Mouse (Mus musculus) heart, postnatal 0 days (tissue): ENCODE data around the gene Enpp1. TPM values are rescaled to one million over a fixed set of nuclear protein-coding genes. Genes with fewer than 3 reads are reported as not detected.

Experiments
- ATAC-seq: fragments of 200-750 bp; cut with Nextera tagmentation; 2 replicates; pipeline ENCODE4 v1.8.0; 2017; ENCODE audit warnings: low read depth, moderate number of reproducible peaks, moderate library complexity; ENCODE audit not compliant: insufficient read depth
- DNase-seq: peaks from one replicate; pipeline ENCODE4 v3.0.0-alpha.2; 2016; ENCODE audit warnings: low spot score
- H3K27ac ChIP-seq: fragments of 300-500 bp; sonication (generic); 2 replicates; pipeline ENCODE4 v1.5.1; 2014; ENCODE audit warnings: low read depth, mild to moderate bottlenecking
- H3K27me3 ChIP-seq: fragments of 300-500 bp; sonication (generic); 2 replicates; pipeline ENCODE4 v1.6.1; 2014; ENCODE audit warnings: low read length, mixed read lengths; ENCODE audit not compliant: control insufficient read depth, insufficient read depth
- H3K36me3 ChIP-seq: fragments of 300-500 bp; sonication (generic); replicated peaks from 2 replicates; pipeline ENCODE4 v1.6.1; 2014; ENCODE audit warnings: low read length, mixed read lengths; ENCODE audit not compliant: control insufficient read depth, insufficient read depth
- H3K4me1 ChIP-seq: fragments of 300-500 bp; sonication (generic); 2 replicates; pipeline ENCODE4 v1.6.1; 2014; ENCODE audit warnings: antibody characterized with exemption; ENCODE audit not compliant: control insufficient read depth, insufficient read depth
- H3K4me2 ChIP-seq: fragments of 300-500 bp; sonication (generic); 2 replicates; pipeline ENCODE4 v1.6.1; 2014; ENCODE audit warnings: low read depth, mild to moderate bottlenecking, low read length, moderate library complexity
- H3K4me3 ChIP-seq: fragments of 300-500 bp; sonication (generic); 2 replicates; pipeline ENCODE4 v1.5.1; 2014; ENCODE audit warnings: low read depth, low read length
- H3K9ac ChIP-seq: fragments of 300-500 bp; sonication (generic); replicated peaks from 2 replicates; pipeline ENCODE4 v1.6.1; 2014; ENCODE audit warnings: low read depth, low read length, mixed read lengths
- H3K9me3 ChIP-seq: fragments of 300-500 bp; sonication (generic); replicated peaks from 2 replicates; pipeline ENCODE4 v1.6.1; 2016; ENCODE audit warnings: low read length; ENCODE audit not compliant: control insufficient read depth
- CTCF ChIP-seq: IDR thresholded peaks from 2 replicates; pipeline ENCODE4 v1.5.1; 2016; ENCODE audit warnings: antibody characterized with exemption, control low read depth, low read depth
- EP300 ChIP-seq: IDR thresholded peaks from 2 replicates; pipeline ENCODE4 v1.6.1; 2016; ENCODE audit warnings: antibody characterized with exemption, low read depth
- WGBS: fragments of 180-500 bp; shearing (Covaris S2); extraction: QIAGEN DNeasy Blood & Tissue Kit; methylation state at CpG from one replicate; pipeline ENCODE4 v1.1.7; 2014; 5-methylcytosine and 5-hydroxymethylcytosine counted together
- polyA plus RNA-seq: library from polyadenylated mRNA; unstranded; fragments of >200 nt; fragmentation: Nextera tagmentation; extraction: Ambion mirVana; gene quantifications from 2 replicates; pipeline ENCODE4 v1.2.1, GENCODE M21; 2015
- total RNA-seq: library from RNA; depleted of rRNA; stranded (reverse); fragments of >200 nt; gene quantifications from 2 replicates; pipeline ENCODE4 v1.2.3, GENCODE M21; 2014; ENCODE audit warnings: low replicate concordance

Enpp1 gene
- total and polyA plus RNA-seq, 2 experiments from 2014 or later = 1.8 to 2.5 TPM

DNA sequence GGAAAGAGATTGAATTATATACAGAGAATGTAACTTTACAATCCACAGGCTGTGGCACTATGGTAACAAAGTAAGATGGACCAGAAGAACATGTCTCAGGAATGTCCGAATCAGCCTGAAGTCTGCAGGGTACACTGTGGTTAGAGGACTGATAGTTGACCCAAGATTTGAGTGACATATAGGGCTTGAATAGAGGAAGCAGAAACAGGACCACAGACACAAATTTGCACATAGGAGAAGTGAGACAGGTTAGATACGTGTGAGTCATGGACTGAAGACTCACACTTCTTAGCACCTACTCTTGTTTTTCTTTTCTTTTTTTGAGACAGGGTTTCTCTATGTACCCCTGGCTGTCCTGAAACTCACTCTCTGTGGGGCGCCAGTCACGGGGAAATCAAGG, 15.5 kb upstream of the Enpp1 start:
- no peak for ATAC-seq
- Histone ChIP-seq H3K27me3 (no peaks in the 10 kb centered on the region), H3K4me2 (no peak overlapping the region), H3K4me3 (no peak overlapping the region), H3K9ac (no peak overlapping the region), H3K27ac (no peak overlapping the region), H3K4me1 (no peaks in the 10 kb centered on the region), H3K9me3 (no peaks in the 10 kb centered on the region), H3K36me3 (no peaks in the 10 kb centered on the region)
- WGBS = 79% methylated on average over 4 of the region's 4 CpGs
- no peak for TF ChIP-seq CTCF
- TF ChIP-seq EP300 = no peak
- DNase-seq = no peak

DNA sequence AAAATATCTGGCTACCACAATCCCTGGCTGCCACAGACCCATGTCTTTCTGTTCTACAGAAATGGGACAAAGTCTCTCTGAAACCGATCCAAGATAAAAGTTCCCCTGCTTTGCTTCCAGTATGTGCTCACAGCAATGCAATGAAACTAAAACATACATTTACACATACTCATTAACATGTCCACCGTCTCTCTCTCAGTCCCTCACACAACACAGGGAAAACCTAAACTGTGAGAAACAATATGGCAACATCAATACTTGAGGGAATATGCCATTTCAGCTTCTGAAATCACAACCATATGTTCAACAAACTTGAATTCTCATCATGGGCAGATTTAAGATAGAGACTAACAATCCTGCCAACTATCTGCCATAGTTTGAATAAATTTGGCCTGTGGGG, 13.2 kb upstream of the Enpp1 start:
- Histone ChIP-seq H3K4me3 (no peak overlapping the region), H3K9ac (no peak overlapping the region), H3K4me1 (no peaks in the 10 kb centered on the region), H3K27me3 (no peaks in the 10 kb centered on the region), H3K27ac (no peak overlapping the region), H3K4me2 (no peak overlapping the region), H3K36me3 (no peaks in the 10 kb centered on the region), H3K9me3 (no peaks in the 10 kb centered on the region)
- ATAC-seq (no peak), DNase-seq (no peak)
- whole genome bisulfite sequencing = 88% methylated on average over 2 of the region's 2 CpGs
- TF ChIP-seq EP300 = no peak
- no peak for TF ChIP-seq CTCF

DNA sequence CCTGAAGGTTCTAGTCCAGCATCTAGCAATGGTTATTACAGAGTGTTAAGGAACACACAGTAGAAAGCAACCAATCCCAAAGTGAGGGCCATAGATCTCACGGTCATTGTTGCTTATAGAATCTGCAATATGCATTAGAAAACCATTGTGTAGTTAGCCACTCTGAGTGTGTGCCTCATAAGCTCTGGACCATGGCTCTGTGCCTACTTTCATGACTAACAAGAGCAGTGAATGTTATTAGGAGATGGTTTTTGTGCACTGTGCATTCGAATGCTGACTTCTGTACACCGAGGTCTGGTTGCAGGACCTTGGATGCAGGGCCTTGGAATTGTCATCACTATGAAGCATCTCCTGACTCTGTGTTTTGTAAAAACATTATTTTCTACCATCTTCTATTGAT, 9.9 kb upstream of the Enpp1 start:
- Histone ChIP-seq H3K27me3 (no peaks in the 10 kb centered on the region), H3K27ac (no peak overlapping the region), H3K4me2 (no peak overlapping the region), H3K4me3 (no peak overlapping the region), H3K4me1 (no peaks in the 10 kb centered on the region), H3K9me3 (no peaks in the 10 kb centered on the region), H3K9ac (no peak overlapping the region), H3K36me3 (no peaks in the 10 kb centered on the region)
- 84% methylated on average over 3 of the region's 3 CpGs for WGBS
- no peak for DNase-seq
- TF ChIP-seq EP300 (no peak), CTCF (no peak)
- ATAC-seq = no peak

DNA sequence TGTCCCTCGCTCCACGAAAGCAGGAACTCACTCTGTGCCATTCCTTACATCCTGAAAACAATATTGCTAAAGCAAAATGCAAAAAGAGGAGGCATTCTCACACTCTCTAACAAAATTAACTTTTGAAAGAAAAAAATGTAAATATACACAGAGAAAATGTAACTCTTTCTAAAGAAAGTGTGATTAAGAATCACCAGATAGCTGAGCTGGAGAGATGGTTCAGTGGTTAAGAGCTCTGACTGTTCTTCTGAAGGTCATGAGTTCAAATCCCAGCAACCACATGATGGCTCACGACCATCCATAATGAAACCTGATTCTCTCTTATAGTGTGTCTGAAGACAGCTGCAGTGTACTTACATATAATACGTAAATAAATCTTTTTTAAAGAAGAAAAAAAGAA, 7.4 kb upstream of the Enpp1 start:
- TF ChIP-seq CTCF = no peak
- no peak for TF ChIP-seq EP300
- no peaks in the 10 kb centered on the region for H3K4me1 ChIP-seq
- no peak overlapping the region for H3K27ac ChIP-seq
- no peak overlapping the region for H3K4me3 ChIP-seq
- H3K27me3 ChIP-seq = no peaks in the 10 kb centered on the region
- WGBS = 80% methylated on average over 4 of the region's 4 CpGs
- H3K9ac ChIP-seq = no peak overlapping the region
- ATAC-seq = no peak
- no peaks in the 10 kb centered on the region for H3K9me3 ChIP-seq
- no peak overlapping the region for H3K4me2 ChIP-seq
- DNase-seq = no peak
- no peaks in the 10 kb centered on the region for H3K36me3 ChIP-seq

DNA sequence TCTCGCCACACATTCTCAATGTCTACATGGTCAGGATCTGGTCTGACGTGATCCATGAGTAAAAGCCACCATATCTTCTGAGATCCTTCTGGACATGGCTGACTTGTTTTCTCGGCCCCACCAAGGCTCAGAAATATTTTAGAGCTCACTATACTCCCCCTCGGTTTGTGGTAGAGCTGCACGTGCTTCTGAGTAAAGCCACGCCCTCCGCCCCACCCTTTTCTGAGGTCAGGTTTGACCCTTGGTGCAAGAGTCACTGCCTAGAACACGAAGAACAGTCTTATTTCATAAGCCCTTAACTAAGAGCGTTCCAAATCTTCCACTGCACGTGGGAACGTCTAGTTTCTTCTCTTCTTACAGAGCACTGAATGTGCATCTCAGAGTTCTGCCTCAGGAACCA, 6.8 kb upstream of the Enpp1 start:
- H3K36me3 ChIP-seq = no peaks in the 10 kb centered on the region
- no peak overlapping the region for H3K4me3 ChIP-seq
- WGBS = 49% methylated on average over 11 of the region's 11 CpGs
- H3K9ac ChIP-seq = no peak overlapping the region
- ATAC-seq (no peak), DNase-seq (no peak)
- no peaks in the 10 kb centered on the region for H3K9me3 ChIP-seq
- H3K27me3 ChIP-seq = no peaks in the 10 kb centered on the region
- no peak for TF ChIP-seq CTCF
- no peak for TF ChIP-seq EP300
- H3K4me1 ChIP-seq = no peaks in the 10 kb centered on the region
- H3K4me2 ChIP-seq = no peak overlapping the region
- H3K27ac ChIP-seq = no peak overlapping the region

DNA sequence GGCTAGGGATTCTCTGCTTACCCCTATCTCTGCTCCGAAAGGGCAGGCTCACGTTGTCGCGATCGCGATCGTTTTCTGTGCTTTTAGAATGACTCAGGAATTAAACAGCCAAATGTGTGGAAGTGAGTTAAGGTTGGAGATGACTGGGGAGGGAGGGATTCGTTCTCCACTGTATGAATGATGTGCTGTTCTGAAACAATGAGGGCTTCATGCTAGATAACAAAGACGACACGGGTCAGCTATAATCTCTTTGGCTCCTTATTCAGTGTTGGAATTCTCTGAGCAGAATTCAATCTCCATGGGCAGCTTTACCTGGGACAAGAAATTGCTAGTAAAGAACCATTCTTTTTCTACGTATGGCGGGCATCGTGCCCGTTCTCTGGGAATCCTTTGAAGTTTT, 6.1 kb upstream of the Enpp1 start:
- DNase-seq (no peak), ATAC-seq (no peak)
- Histone ChIP-seq H3K27ac (no peak overlapping the region), H3K9me3 (no peaks in the 10 kb centered on the region), H3K9ac (no peak overlapping the region), H3K4me1 (no peaks in the 10 kb centered on the region), H3K27me3 (no peaks in the 10 kb centered on the region), H3K36me3 (no peaks in the 10 kb centered on the region), H3K4me3 (no peak overlapping the region), H3K4me2 (no peak overlapping the region)
- 49% methylated on average over 14 of the region's 14 CpGs for WGBS
- no peak for TF ChIP-seq CTCF
- TF ChIP-seq EP300 = no peak
